Mouse (Mus musculus): ENCODE results near the gene Gskip.

Gene Gskip

GRCm38 (mm10) chr12:105683933-105684901, at the start of gene Gskip:
TSS of gene Gskip (plus strand) at chr12:105684829.
- DNase-seq (ENCODE audit: low read depth, low spot score), result no peak

GRCm38 (mm10) chr12:105636551-105636950, 48.1 kb upstream of the Gskip start:
- DNase-seq (ENCODE audit: low read depth, low spot score), result no peak

- DNase-seq (ENCODE audit: low read depth, low spot score), result no peak
Measured at GRCm38 (mm10) chr12:105637554-105637953, 47.1 kb upstream of the Gskip start.

- DNase-seq (ENCODE audit: low read depth, low spot score), result no peak
Measured at GRCm38 (mm10) chr12:105642770-105643321, 41.8 kb upstream of the Gskip start.

GRCm38 (mm10) chr12:105655850-105656249, 28.8 kb upstream of the Gskip start:
- no peak for DNase-seq (ENCODE audit: low read depth, low spot score)

DNA sequence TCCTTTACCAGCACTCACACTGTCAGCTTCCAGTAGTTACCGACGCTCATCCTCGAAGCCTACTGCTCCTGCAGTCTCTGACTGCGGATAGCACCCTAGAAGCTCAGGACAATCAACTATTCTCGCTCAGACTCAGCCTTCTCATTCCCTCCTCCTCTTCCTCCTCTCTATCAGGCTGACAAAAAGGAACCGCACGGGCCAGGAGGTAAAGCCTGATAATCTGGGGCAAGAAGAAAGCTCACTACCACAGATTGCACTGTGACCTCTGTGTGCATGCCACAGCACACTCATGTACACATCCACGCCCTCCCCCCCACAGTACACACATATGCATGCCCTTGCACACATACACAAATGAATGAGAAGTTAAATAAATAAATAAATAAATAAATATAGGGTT, 8.4 kb upstream of the Gskip start:
- DNase-seq (ENCODE audit: low read depth, low spot score), result no peak

DNA sequence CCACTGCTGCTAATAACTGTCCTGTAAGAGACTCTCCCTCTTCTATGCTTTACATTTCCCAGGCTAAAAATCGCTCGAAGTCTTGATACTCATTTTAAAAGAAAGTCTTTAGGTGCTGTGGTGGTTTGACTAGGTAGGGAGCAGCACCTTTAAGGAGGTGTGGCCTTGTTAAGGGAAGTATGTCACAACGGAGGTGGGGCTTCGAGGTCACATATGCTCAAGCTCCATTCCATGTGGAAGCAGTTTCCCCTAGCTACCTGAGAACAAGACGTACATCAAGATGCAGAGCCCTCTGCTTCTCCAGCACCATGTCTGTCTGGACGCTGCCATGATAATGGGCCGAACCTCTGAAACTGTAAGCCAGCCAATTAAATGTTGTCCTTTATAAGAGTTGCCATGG, 6.4 kb upstream of the Gskip start:
- no peak for DNase-seq (ENCODE audit: low read depth, low spot score)

- DNase-seq (ENCODE audit: low read depth, low spot score), result no peak
Measured at GRCm38 (mm10) chr12:105678762-105679161, 5.9 kb upstream of the Gskip start.

GRCm38 (mm10) chr12:105685001-105685691, 517 bp downstream of the Gskip start, which contains the start of gene Atg2b:
TSS of gene Atg2b (minus strand) at chr12:105685211.
- DNase-seq (ENCODE audit: low read depth, low spot score), result peak; percentile 92

- no peak for DNase-seq (ENCODE audit: low read depth, low spot score)
Measured at GRCm38 (mm10) chr12:105686791-105687190, 2.2 kb downstream of the Gskip start.

DNA sequence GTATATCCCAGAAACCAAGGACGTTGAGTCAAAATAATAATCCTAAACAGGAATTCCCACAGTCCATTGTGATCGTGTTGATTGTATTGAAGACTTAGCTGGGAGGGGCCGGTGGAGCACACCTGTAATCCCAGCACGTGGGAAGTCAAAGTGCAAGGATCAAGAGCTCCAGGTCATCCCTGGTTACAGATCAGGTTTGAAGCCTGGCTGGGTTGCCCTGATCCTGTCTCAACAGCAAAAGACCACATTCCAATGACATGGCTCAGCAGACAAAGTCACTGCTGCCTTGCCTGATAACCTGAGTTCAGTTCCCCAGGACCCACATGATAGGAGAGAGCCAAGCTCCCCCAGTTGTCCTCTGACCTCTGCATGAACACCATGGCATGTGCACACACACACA, 2.8 kb downstream of the Gskip start:
- no peak for DNase-seq (ENCODE audit: low read depth, low spot score)

DNA sequence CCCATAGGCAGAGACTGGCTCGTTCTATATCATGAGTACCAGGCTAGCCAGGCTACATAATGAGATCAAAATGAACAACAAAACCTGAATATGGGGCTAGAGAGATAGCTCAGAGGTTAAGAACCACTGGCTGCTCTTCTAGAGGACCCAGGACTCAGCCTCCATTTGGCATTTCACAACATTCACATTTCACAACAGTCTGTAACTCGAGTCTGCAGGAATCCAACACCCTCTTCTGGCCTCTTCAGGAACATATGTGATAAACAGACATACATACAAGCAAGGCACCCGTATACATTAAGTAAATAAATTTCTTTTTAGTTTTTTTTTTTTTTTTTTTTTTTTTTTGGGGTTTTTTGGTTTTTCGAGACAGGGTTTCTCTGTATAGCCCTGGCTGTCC, 3.9 kb downstream of the Gskip start:
- no peak for DNase-seq (ENCODE audit: low read depth, low spot score)

DNA sequence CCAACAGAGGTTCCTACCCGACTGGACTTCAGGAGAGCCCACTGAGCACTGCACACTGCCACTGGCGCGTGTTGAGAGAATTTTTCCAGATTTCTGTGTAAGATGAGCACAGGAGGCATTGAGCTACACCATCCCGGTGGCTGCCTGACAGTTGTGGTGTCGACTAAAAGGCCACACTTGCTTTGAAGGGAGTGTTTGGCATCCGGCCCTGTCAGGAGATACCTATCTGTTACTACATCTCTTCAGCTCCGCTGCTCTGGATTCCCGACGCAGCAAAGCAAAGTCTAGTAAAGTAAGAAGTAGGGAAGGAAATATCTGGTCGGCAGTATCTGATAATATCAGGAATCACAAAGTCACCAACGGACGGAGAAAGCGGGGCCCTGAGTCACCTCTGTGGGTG, 4.8 kb downstream of the Gskip start:
- DNase-seq (ENCODE audit: low read depth, low spot score), result no peak

GRCm38 (mm10) chr12:105694021-105694420, 9.4 kb downstream of the Gskip start:
- DNase-seq (ENCODE audit: low read depth, low spot score), result no peak

DNA sequence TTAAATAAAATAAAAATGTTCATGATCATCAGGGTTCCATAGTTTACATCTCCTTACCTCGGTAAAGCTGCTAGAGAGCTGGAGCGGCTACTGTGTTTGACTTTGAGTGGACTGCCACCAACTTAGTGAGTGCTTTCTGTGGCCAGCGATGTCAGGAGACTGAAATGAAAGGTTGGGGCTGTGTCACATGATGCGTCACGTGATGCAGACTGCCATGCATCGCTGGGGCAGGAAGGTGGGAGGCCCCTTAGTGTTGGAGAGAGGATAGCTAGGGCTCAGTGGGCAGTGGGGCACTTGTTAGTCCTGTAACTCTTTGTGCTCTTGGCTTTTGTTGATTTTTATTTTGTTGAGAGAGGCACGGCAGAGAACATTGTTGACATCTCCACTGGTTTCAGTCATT, 11.2 kb downstream of the Gskip start:
- no peak for DNase-seq (ENCODE audit: low read depth, low spot score)

GRCm38 (mm10) chr12:105697104-105697780, 12.6 kb downstream of the Gskip start:
- no peak for DNase-seq (ENCODE audit: low read depth, low spot score)

DNA sequence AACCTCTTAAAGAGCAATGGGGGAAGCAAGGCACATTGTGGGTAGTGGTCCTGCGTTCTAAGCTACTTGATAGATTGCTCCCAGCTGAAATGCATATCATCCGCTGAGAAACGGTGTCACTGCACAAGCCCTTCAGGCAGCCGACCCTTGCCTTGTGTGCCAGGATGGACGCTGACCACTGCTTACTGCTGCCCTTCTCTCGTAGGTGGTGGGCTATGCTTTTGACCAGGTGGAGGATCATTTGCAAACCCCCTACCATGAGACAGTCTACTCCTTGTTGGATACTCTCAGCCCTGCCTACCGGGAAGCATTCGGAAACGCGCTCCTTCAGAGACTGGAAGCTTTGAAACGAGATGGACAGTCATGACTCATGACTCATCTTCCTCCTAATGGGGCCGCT, 15.8 kb downstream of the Gskip start:
- no peak for DNase-seq (ENCODE audit: low read depth, low spot score)

DNA sequence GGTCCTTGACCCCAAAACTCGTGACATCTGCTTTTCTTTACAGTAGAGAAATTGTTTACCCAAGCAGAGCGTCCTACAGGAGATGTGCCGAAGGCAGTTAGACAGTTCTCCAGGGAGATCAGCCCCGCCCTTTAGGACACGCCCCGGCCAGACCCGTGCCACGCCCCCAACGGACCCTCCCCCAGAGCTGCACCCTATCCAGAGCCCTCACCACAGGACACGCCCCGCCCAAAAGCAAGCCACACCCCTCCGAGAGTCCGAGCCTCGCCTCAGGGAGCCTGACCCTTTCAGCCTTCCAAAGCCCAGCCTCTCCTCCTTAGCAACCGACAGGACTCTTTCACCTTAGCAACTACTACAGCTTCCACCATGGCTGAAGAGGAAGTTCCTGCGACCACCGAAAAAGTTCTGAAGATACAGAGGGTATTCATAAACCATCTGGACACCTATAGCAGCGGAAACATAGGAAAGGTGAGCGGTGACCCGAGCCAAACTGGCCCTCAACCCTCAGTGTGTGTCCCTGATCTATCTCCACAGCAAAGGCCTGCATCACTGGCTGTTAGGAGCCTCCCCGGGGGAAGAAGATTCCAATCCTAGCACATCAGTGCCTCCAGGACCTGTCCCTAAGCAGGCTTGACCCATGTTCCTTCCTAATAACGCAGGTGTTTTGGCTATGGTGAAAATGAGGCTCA, 21.3 kb downstream of the Gskip start, which contains the start of gene Ak7:
Gene Ak7 (plus strand): TSS at position 178 of the 689 bp plus-strand sequence.
- peak; percentile 92 for DNase-seq (ENCODE audit: low read depth, low spot score)

DNA sequence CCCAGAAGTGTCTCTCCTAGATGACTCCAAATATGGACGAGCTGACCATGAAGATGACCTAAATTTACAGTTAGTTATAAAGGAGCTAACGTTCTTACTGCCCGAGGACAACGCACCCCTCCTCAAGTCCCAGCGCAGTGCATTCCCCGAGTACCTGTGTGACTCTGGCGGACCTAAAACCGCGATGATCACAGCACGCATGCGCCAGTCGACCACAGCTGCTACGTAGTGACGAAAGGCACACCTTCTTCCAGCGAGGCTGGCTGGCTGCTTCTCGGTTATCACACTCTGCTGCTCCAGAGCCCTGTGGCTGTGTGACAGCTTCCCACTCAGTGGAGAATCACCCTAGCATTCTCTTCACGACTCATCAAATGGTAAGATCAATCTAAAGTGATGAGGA, 34.0 kb downstream of the Gskip start:
- no peak for DNase-seq (ENCODE audit: low read depth, low spot score)

DNA sequence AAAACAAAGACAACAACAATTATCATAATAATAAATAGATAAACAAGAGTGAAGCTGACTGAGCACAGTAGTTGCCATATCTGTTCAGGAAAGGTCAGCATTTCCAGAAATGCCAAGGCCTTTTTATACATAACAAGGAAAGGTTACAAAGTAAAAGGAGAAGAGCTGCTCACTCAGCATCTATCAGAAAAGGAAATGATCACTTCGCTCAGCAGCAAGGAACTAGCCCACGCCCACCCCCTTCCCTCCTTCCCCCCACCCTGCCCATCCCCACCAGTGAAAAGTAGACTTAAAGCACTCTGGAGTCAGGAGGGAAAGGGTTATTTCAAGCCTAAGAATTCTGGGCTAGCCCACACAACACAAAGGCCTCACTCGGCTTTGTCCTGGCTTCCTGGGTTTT, 35.6 kb downstream of the Gskip start:
- DNase-seq (ENCODE audit: low read depth, low spot score), result no peak

DNA sequence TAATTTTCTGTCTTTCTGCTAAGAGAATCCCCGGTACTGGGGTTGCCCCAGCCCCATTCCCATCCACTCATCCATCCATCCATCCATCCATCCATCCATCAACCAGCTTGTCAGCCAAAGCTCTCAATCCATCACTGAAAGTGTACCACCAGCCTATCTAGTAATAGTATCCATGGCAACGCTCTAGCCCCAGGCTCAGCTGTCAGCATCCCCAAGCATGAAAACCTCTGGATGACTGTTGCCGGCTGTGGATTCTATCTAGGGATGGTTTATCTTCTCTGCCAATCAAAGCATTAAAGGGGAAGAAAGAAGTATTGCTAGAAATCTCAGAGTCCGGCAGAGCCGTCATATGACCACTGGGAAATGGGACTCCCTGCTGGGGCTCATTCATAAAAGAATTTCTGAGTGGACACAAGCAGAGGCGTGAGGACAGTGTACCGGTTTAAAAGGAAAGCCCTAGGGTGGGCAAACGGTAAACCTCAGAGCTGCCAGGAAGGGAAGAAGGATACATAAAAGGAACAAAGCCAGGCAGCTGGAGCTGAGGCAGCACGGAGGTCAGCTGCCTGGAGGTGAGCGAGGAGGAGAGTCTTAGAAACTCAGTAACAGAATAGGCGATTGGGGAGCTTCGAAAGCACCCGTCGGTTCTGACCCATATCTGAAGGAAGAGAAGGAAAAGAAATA, 37.0 kb downstream of the Gskip start:
- no peak for DNase-seq (ENCODE audit: low read depth, low spot score)

All from WW6 (cell line).